Mouse (Mus musculus) G1E (cell line): ENCODE measurements around the gene Ankmy1.

Experiments
- CTCF ChIP-seq: IDR thresholded peaks from 2 replicates; pipeline ENCODE4 v1.5.1; 2012; ENCODE audit warnings: low read depth, low read length, inconsistent platforms, mixed read lengths
- GATA1 ChIP-seq: IDR thresholded peaks from 2 replicates; pipeline ENCODE4 v1.6.1; 2012; ENCODE audit warnings: borderline replicate concordance, low read length, inconsistent platforms, mixed read lengths
- GATA2 ChIP-seq: IDR thresholded peaks from 2 replicates; pipeline ENCODE4 v1.6.1; 2012; ENCODE audit warnings: low read depth, low read length, inconsistent platforms, borderline replicate concordance
- POLR2AphosphoS5 ChIP-seq: IDR thresholded peaks from 2 replicates; pipeline ENCODE4 v1.6.1; 2012; ENCODE audit warnings: low read depth, low read length, inconsistent platforms; ENCODE audit not compliant: insufficient replicate concordance
- TAL1 ChIP-seq: conservative IDR thresholded peaks from 2 replicates; pipeline ENCODE4 v1.6.1; 2012; ENCODE audit warnings: low read depth, low read length, inconsistent platforms, mixed read lengths

- no peak for TF ChIP-seq CTCF
- no peak for TF ChIP-seq GATA2
- TF ChIP-seq GATA1 = no peak
- TF ChIP-seq TAL1 = no peak
- no peak for TF ChIP-seq POLR2AphosphoS5
Measured at GRCm38 (mm10) chr1:92939746-92940145, 37.0 kb upstream of the Ankmy1 start.
